Mouse (Mus musculus) lung, postnatal 0 days (tissue): ENCODE data around the gene Trim62.
A peak's percentile ranks its signal among the peaks of the same experiment; 100 is the strongest.

Source experiments
- CTCF ChIP-seq: IDR thresholded peaks from 2 replicates; pipeline ENCODE4 v1.5.1; 2016; ENCODE audit warnings: antibody characterized with exemption, mild to moderate bottlenecking
- EP300 ChIP-seq: IDR thresholded peaks from 2 replicates; pipeline ENCODE4 v1.6.1; 2016; ENCODE audit warnings: antibody characterized with exemption, mild to moderate bottlenecking, control low read depth

DNA sequence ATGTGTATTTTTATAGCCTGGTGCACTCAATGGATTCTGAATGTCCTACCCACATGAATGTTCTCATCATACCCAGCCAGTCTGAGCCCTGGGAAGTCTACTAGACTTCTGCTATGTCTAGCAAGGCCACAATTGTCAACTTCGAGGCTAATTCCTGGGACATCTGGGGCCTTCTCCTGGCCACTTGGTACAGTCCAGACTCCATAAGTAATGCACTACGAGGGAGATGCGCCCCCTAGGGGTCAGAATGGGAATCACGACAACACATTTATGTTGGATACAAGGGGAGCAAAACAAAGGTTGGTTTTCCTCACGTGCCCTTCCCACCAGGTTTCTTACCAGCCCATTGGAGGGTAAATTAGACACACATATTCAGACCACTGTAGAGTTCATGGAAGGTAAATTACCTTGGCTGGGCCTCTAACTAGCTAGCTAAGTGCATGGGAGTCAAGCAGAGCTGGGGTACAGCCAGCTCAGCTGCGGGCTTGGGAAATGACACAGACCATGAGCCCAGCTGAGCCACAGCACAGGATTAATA lies 64.8 kb downstream of the Trim62 start:
- TF ChIP-seq CTCF = peak; percentile 80
- no peak for TF ChIP-seq EP300
